Mouse (Mus musculus): ENCODE data around the gene Lpcat2.

GRCm38 (mm10) chr8:92961088-92961487, 105.9 kb downstream of the Lpcat2 start:
- TF ChIP-seq CTCF (IDR thresholded peaks at IDR 0.05; ENCODE audit: control insufficient read depth, insufficient read depth, insufficient read length) (no peak), MAX (IDR thresholded peaks at IDR 0.05) (no peak), MYOG (IDR thresholded peaks at IDR 0.05; ENCODE audit: control insufficient read depth, extremely low read depth, insufficient read length) (no peak), USF1 (IDR thresholded peaks at IDR 0.05; ENCODE audit: low read depth) (no peak), CEBPB (IDR thresholded peaks at IDR 0.05; ENCODE audit: low read depth) (no peak)

Measured in C2C12 (cell line).